Comparison of ENCODE assay signal across 9 mouse cellular contexts in the genomic region with DNA sequence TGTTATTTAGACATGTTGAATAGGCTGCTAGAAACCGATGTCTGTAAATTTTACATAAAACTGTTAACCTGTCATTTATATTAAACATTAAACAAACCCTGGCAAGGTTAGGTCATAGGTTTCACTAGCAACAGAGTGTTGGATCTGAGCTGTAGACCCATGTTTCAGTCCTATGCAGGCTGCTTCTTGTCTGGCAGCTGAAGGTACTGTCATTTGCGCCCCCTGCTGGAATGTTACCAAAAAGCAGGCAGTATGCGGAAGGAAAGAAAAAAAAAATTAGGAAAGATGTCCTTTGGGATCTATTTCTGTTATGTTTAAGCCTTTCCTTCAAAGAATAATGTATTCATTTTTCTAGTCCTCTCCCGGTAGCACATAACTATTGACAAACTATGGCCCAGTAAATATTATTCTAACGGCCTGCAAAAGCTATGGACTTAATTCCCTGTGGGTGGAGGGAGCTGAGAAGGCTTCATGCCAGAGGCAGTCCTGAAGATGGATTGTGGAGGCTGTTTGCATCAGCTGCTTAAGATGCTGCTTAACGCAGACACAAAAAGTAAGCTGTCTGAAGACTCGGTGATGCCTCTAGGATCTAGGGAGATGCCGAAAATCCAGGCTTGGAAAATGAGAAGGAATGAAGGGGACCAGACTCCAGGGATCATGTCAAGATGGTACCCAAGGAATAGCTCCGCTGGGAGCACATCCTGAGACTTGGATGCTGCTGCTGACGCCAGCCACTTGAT.
DNase-seq lines count a peak whose midpoint lies in the region; ATAC-seq and TF ChIP-seq lines count a peak whose summit lies in the region.
"Had no signal": no experiment of that assay in that cellular context is flagged by ENCODE, and none has a peak within 500 bp of the region (broad histone marks: within the 10 kb centered on the region; RNA-seq: fewer than 3 reads in every experiment).

No protein-coding gene starts in this region.

- H3K27me3 ChIP-seq in forebrain, embryonic 15.5 days: no peaks in the 10 kb centered on the region
- H3K27me3 ChIP-seq in lung, postnatal 0 days (replicated peaks; ENCODE audit: insufficient read depth, low read length): peaks cover 10% of the 10 kb centered on the region; the same call in 1 of the 2 replicates

- H3K4me2 ChIP-seq in forebrain, embryonic 15.5 days (replicated peaks): peak overlapping the region; percentile 94; the same call in 1 of the 2 replicates
- H3K4me2 ChIP-seq in lung, postnatal 0 days (replicated peaks; ENCODE audit: low read depth, low read length): no peak overlapping the region
- H3K4me2 ChIP-seq: midbrain, embryonic 12.5 days had no signal

- no peaks in the 10 kb centered on the region for H3K9me3 ChIP-seq in forebrain, embryonic 15.5 days
- H3K9me3 ChIP-seq in lung, postnatal 0 days (ENCODE audit: low read length): no peaks in the 10 kb centered on the region
- H3K9me3 ChIP-seq: midbrain, embryonic 12.5 days had no signal

- ATAC-seq in forebrain, embryonic 15.5 days (replicated peaks): no peak; the same call in 1 of the 2 replicates
- ATAC-seq in lung, postnatal 0 days: no peak

- peak; percentile 85 for TF ChIP-seq CTCF in lung, postnatal 0 days (IDR thresholded peaks at IDR 0.05)

- peaks cover 42% of the 10 kb centered on the region for H3K4me1 ChIP-seq in forebrain, embryonic 15.5 days
- H3K4me1 ChIP-seq in lung, postnatal 0 days (ENCODE audit: insufficient read depth, low read depth, low read length): peaks cover 6% of the 10 kb centered on the region

- WGBS in forebrain, embryonic 15.5 days: 44% methylated on average over 10 of the region's 10 CpGs
- 33% methylated on average over 10 of the region's 10 CpGs for WGBS in lung, postnatal 0 days

- 0 out of 2 replicates have a peak overlapping the region, but pooled peaks have one; percentile 1 for H3K27ac ChIP-seq in forebrain, embryonic 15.5 days (replicated peaks)
- no peak overlapping the region for H3K27ac ChIP-seq in lung, postnatal 0 days (ENCODE audit: low read length)
- H3K27ac ChIP-seq: midbrain, embryonic 12.5 days had no signal

- H3K9ac ChIP-seq in forebrain, embryonic 15.5 days (replicated peaks): no peak overlapping the region
- no peak overlapping the region for H3K9ac ChIP-seq in lung, postnatal 0 days (replicated peaks; ENCODE audit: low read depth)
- H3K9ac ChIP-seq: midbrain, embryonic 12.5 days had no signal

- peak; percentile 12 for DNase-seq in thymus, postnatal 25 days
- DNase-seq in thymus, adult 18-20 months: no peak
- DNase-seq in brain, adult 2 months (ENCODE audit: low read depth, low spot score): peak; percentile 93
- peak; percentile 62 to 88 for DNase-seq in kidney, postnatal 25 days
- DNase-seq in lung, postnatal 0 days (ENCODE audit: low spot score): peak; percentile 60
- DNase-seq in right cerebral cortex, adult 2 months (ENCODE audit: low spot score in 2 of 2): peak; percentile 85

- TF ChIP-seq EP300 in lung, postnatal 0 days (IDR thresholded peaks at IDR 0.05): no peak

- H3K36me3 ChIP-seq in forebrain, embryonic 15.5 days: no peaks in the 10 kb centered on the region
- no peaks in the 10 kb centered on the region for H3K36me3 ChIP-seq in lung, postnatal 0 days (ENCODE audit: insufficient read depth, low read length)
- H3K36me3 ChIP-seq: midbrain, embryonic 12.5 days had no signal

- H3K4me3 ChIP-seq in forebrain, embryonic 15.5 days: no peak overlapping the region
- H3K4me3 ChIP-seq in lung, postnatal 0 days (ENCODE audit: low read depth, low read length): no peak overlapping the region
- H3K4me3 ChIP-seq: erythroblast, embryonic 14.5 days; midbrain, embryonic 12.5 days had no signal

Comparison
In these comparisons a context has a peak if more than half of its experiments do, and no peak if none do; other contexts are left out.
1. DNase-seq: peak in thymus, postnatal 25 days (single experiment), brain, adult 2 months (single experiment), kidney, postnatal 25 days (2 of 2), lung, postnatal 0 days (single experiment) and right cerebral cortex, adult 2 months (2 of 2); none in thymus, adult 18-20 months (0 of 2).